Comparison of ENCODE assay signal across 11 mouse cellular contexts in the genomic region with DNA sequence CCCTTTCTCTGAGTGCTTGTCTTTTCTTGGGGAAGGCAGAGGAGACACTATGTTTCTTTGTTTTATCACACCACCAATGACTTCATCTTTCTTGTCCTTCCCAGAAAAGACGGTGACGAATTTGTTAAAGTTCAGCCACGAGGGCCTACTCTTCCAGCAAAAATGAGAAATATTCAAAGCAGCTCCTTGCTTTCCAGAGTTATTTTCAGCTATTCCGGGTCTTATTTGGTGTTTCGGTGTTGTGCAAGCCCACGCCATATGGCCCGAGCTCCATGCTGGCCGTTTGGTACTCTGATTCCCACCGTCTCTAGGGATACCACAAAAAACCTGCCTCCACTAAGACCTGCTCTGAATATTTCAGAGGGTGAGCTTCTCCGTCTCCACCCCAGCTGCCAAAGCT. TPM values are rescaled to one million over a fixed set of nuclear protein-coding genes. Genes with fewer than 3 reads are reported as not detected.
DNase-seq lines count a peak whose midpoint lies in the region; ATAC-seq and TF ChIP-seq lines count a peak whose summit lies in the region.
"Had no signal": no experiment of that assay in that cellular context is flagged by ENCODE, and none has a peak within 500 bp of the region (broad histone marks: within the 10 kb centered on the region; RNA-seq: fewer than 3 reads in every experiment).

No protein-coding gene starts in this region.

- H3K36me3 ChIP-seq in liver, postnatal 0 days (replicated peaks; ENCODE audit: insufficient read depth, low read length), result no peaks in the 10 kb centered on the region

- no peaks in the 10 kb centered on the region for H3K4me1 ChIP-seq in liver, postnatal 0 days (ENCODE audit: insufficient read depth)

- intact Hi-C loops in gastrocnemius, adult 2 months (cut with DNase I), result no loop called here
- intact Hi-C loops in heart, postnatal 25 days (cut with DNase I), result no loop called here

- ATAC-seq in liver, postnatal 0 days, result no peak
- ATAC-seq: activated CD4-positive, CD25-positive, alpha-beta regulatory T cell, adult 4 months had no signal

- no peaks in the 10 kb centered on the region for H3K27me3 ChIP-seq in liver, postnatal 0 days (ENCODE audit: insufficient read depth, low read length)

- H3K9ac ChIP-seq in liver, postnatal 0 days (replicated peaks), result no peak overlapping the region

- H3K4me2 ChIP-seq in liver, postnatal 0 days (ENCODE audit: low read depth, low read length), result no peak overlapping the region

- DNase-seq in gastrocnemius, adult 2 months, result no peak
- DNase-seq in gastrocnemius, postnatal 25 days, result no peak
- peak; percentile 78 for DNase-seq in right cerebral cortex, adult 18-20 months
- DNase-seq in right cerebral cortex, postnatal 14 days, result no peak
- DNase-seq in heart, postnatal 25 days (ENCODE audit: low spot score), result peak; percentile 19
- DNase-seq in liver, postnatal 0 days, result no peak
- DNase-seq in urinary bladder, adult 2 months (ENCODE audit: low spot score), result no peak
- DNase-seq in thymus, postnatal 25 days, result no peak

- H3K4me3 ChIP-seq in gastrocnemius, adult 2 months, result no peak overlapping the region
- H3K4me3 ChIP-seq in liver, postnatal 0 days (ENCODE audit: low read depth, low read length), result no peak overlapping the region

- 75% methylated on average over 10 of the region's 10 CpGs for WGBS in liver, postnatal 0 days (ENCODE audit: insufficient replicate concordance)

- H3K9me3 ChIP-seq in liver, postnatal 0 days (ENCODE audit: low read length), result no peaks in the 10 kb centered on the region

- no peak for TF ChIP-seq CTCF in gastrocnemius, adult 2 months (IDR thresholded peaks at IDR 0.05)
- no peak for TF ChIP-seq CTCF in liver, postnatal 0 days (IDR thresholded peaks at IDR 0.05; ENCODE audit: low read depth)

- no peak for TF ChIP-seq EP300 in liver, postnatal 0 days (IDR thresholded peaks at IDR 0.05; ENCODE audit: low read depth)

- peak overlapping the region; percentile 40; the same call in 1 of the 2 replicates for H3K27ac ChIP-seq in gastrocnemius, adult 2 months
- H3K27ac ChIP-seq in liver, postnatal 0 days (ENCODE audit: low read depth), result no peak overlapping the region

RNA-seq across cellular contexts. Expression of a gene that starts 32.7 kb away (rescaled TPM):
- total RNA-seq in gastrocnemius, adult 2 months (2021), result under 1 TPM; 0.13 to 0.31 TPM
- total RNA-seq in gastrocnemius, postnatal 25 days (2021), result under 1 TPM; 0.43 to 0.48 TPM
- under 1 TPM; 0.31 to 0.42 TPM for total RNA-seq in heart, postnatal 25 days (2021)
- polyA plus RNA-seq in liver, postnatal 0 days (2015; fragmentation: Nextera tagmentation; extraction: Ambion mirVana), result not detected in 2 replicates
- 2.0 and 2.5 TPM in 2 replicates for polyA plus RNA-seq in urinary bladder, adult 2 months (2012; rRNA removed)
- total RNA-seq: CH12.LX had no signal
- polyA plus RNA-seq: lung, embryonic 16.5 days had no signal

Comparison
In these comparisons a context has a peak if more than half of its experiments do, and no peak if none do; other contexts are left out.
1. DNase-seq: peak in right cerebral cortex, adult 18-20 months (single experiment) and heart, postnatal 25 days (single experiment); none in gastrocnemius, adult 2 months (single experiment), gastrocnemius, postnatal 25 days (single experiment), right cerebral cortex, postnatal 14 days (single experiment), liver, postnatal 0 days (single experiment), urinary bladder, adult 2 months (single experiment) and thymus, postnatal 25 days (single experiment).